Mouse (Mus musculus) kidney, adult 8-10 months (tissue): ENCODE data around the gene Ric8a.

Experiments used
- DNase-seq, 2 experiments: peaks; one replicate each; pipeline ENCODE4 v3.0.0; 2022

Ric8a gene

GRCm38 (mm10) chr7:140856785-140857549, at the start of gene Ric8a:
Ric8a (plus strand) TSS chr7:140856957.
- peak; percentile 89 to 90 for DNase-seq

GRCm38 (mm10) chr7:140810496-140810895, 46.3 kb upstream of the Ric8a start:
- DNase-seq, result no peak

GRCm38 (mm10) chr7:140811714-140812113, 45.0 kb upstream of the Ric8a start:
- no peak for DNase-seq

GRCm38 (mm10) chr7:140812850-140813249, 43.9 kb upstream of the Ric8a start:
- no peak for DNase-seq

GRCm38 (mm10) chr7:140820173-140820572, 36.6 kb upstream of the Ric8a start:
- no peak for DNase-seq

GRCm38 (mm10) chr7:140821305-140821652, 35.5 kb upstream of the Ric8a start:
- DNase-seq, result no peak

GRCm38 (mm10) chr7:140821653-140822329, 35.0 kb upstream of the Ric8a start, which contains the start of gene Zfp941:
Zfp941 (minus strand) TSS chr7:140822178.
- DNase-seq, result peak; percentile 65 to 72

GRCm38 (mm10) chr7:140822731-140823130, 34.0 kb upstream of the Ric8a start:
- no peak for DNase-seq

- DNase-seq, result peak; percentile 84 to 89
These were observed 28.4 kb upstream of the Ric8a start for GRCm38 (mm10) chr7:140828171-140828881.

- DNase-seq, result no peak
These were observed 25.3 kb upstream of the Ric8a start for GRCm38 (mm10) chr7:140831447-140831846.

GRCm38 (mm10) chr7:140833341-140833740, 23.4 kb upstream of the Ric8a start:
- no peak for DNase-seq

GRCm38 (mm10) chr7:140834968-140835757, 21.6 kb upstream of the Ric8a start, which contains the start of gene Urah:
Urah (plus strand) TSS chr7:140835018.
- peak in 1 of 2 experiments; percentile 55 for DNase-seq

- DNase-seq, result no peak
These were observed 21.0 kb upstream of the Ric8a start for GRCm38 (mm10) chr7:140835758-140836087.

- DNase-seq, result no peak
These were observed 20.3 kb upstream of the Ric8a start for GRCm38 (mm10) chr7:140836243-140837115.

GRCm38 (mm10) chr7:140839556-140839955, 17.2 kb upstream of the Ric8a start:
- no peak for DNase-seq

- DNase-seq, result no peak
These were observed 15.7 kb upstream of the Ric8a start for GRCm38 (mm10) chr7:140840750-140841735.

GRCm38 (mm10) chr7:140843806-140844205, 13.0 kb upstream of the Ric8a start:
- DNase-seq, result no peak

GRCm38 (mm10) chr7:140844905-140845665, 11.7 kb upstream of the Ric8a start, which contains the start of gene Scgb1c1:
Scgb1c1 (plus strand) TSS chr7:140845547.
- DNase-seq, result peak; percentile 77 to 90

GRCm38 (mm10) chr7:140845683-140846082, 11.1 kb upstream of the Ric8a start:
- DNase-seq, result no peak

- DNase-seq, result no peak
These were observed 10.1 kb upstream of the Ric8a start for GRCm38 (mm10) chr7:140846676-140847075.
